Mouse (Mus musculus) ES-E14 (cell line): ENCODE data around the gene Mdga1. TPM values are rescaled to one million over a fixed set of nuclear protein-coding genes. Genes with fewer than 3 reads are reported as not detected.

Experiments
- DNase-seq: peaks from one replicate; pipeline ENCODE4 v3.0.0-alpha.2; 2013; ENCODE audit warnings: low read depth, low spot score
- H3K27ac ChIP-seq: 2 replicates; pipeline ENCODE4 v1.5.1; 2012; ENCODE audit warnings: low read depth, mild to moderate bottlenecking, low read length, moderate library complexity, mixed read lengths; ENCODE audit not compliant: poor library complexity, insufficient read depth, severe bottlenecking
- H3K36me3 ChIP-seq: 2 replicates; pipeline ENCODE4 v1.6.1; 2012; ENCODE audit warnings: mild to moderate bottlenecking, low read length, moderate library complexity, mixed read lengths; ENCODE audit not compliant: control insufficient read depth, poor library complexity, insufficient read depth, severe bottlenecking
- H3K4me1 ChIP-seq, 2 experiments: fragments of 150-350 bp in 1 of 2; sonication (generic) in 1 of 2; 2 replicates each; pipeline ENCODE4 v1.6.1; 2012; ENCODE audit warnings: low read length in 2 of 2, mild to moderate bottlenecking in 1 of 2, mixed read lengths in 1 of 2; ENCODE audit not compliant: control insufficient read depth in 2 of 2, insufficient read depth in 2 of 2, poor library complexity in 1 of 2
- H3K4me3 ChIP-seq, 2 experiments: fragments of 150-350 bp in 1 of 2; sonication (generic) in 1 of 2; 2 replicates each; pipeline ENCODE4 v1.5.1; 2012; ENCODE audit warnings: low read length in 2 of 2, low read depth in 1 of 2, mild to moderate bottlenecking in 1 of 2, mixed read lengths in 1 of 2; ENCODE audit not compliant: insufficient read depth in 1 of 2, poor library complexity in 1 of 2, severe bottlenecking in 1 of 2
- H3K9ac ChIP-seq: 2 replicates; pipeline ENCODE4 v1.6.1; 2012; ENCODE audit warnings: low read depth, mild to moderate bottlenecking, low read length, mixed read lengths; ENCODE audit not compliant: poor library complexity, insufficient read depth, severe bottlenecking
- H3K9me3 ChIP-seq: fragments of 150-350 bp; sonication (generic); 2 replicates; pipeline ENCODE4 v1.6.1; 2012; ENCODE audit warnings: low read depth, mild to moderate bottlenecking, low read length; ENCODE audit not compliant: control insufficient read depth, insufficient read depth
- CHD2 ChIP-seq: IDR thresholded peaks from 2 replicates; pipeline ENCODE4 v1.6.1; 2014; ENCODE audit warnings: mild to moderate bottlenecking, low read depth, low read length, inconsistent platforms
- HCFC1 ChIP-seq: IDR thresholded peaks from 2 replicates; pipeline ENCODE4 v1.6.1; 2012; ENCODE audit warnings: low read length, inconsistent platforms, borderline replicate concordance; ENCODE audit not compliant: insufficient read depth
- MAFK ChIP-seq: IDR thresholded peaks from 2 replicates; pipeline ENCODE4 v1.6.1; 2014; ENCODE audit warnings: mild to moderate bottlenecking, low read depth, low read length, inconsistent platforms; ENCODE audit not compliant: insufficient read depth
- ZC3H11A ChIP-seq: IDR thresholded peaks from 2 replicates; pipeline ENCODE4 v1.6.1; 2012; ENCODE audit warnings: low read depth, mild to moderate bottlenecking, inconsistent platforms, low read length, borderline replicate concordance
- ZNF384 ChIP-seq: IDR thresholded peaks from 2 replicates; pipeline ENCODE4 v1.6.1; 2012; ENCODE audit warnings: low read depth, low read length, inconsistent platforms
- in situ Hi-C, 2 experiments: fragments of 600-800 bp; cut with MboI; formaldehyde crosslinking; loops; one replicate each; pipeline ENCODE4 v1.15.1; 2025; ENCODE audit warnings: low sequenced_read_pairs in 2 of 2, inconsistent platforms in 1 of 2; ENCODE audit not compliant: unreplicated experiment in 2 of 2
- total RNA-seq: library from RNA; depleted of rRNA; stranded (reverse); fragments of 300-350 nt; gene quantifications from 2 replicates; pipeline ENCODE4 v1.2.3, GENCODE M21; 2012; rRNA removed

The Mdga1 gene
- total RNA-seq, 1 experiment = 7.1 TPM

- DNase-seq = no peak
- in situ Hi-C loops = loop anchor here in 1 of 2 experiments (10.0 kb wide), 1 partner anchor 107 kb away; no protein-coding TSS in a partner anchor
- Histone ChIP-seq H3K9ac (no peak overlapping the region), H3K4me3 (no peak overlapping the region), H3K27ac (no peak overlapping the region), H3K4me1 (no peaks in the 10 kb centered on the region; a peak in 1 of 4 replicates), H3K9me3 (no peaks in the 10 kb centered on the region), H3K36me3 (no peaks in the 10 kb centered on the region)
- TF ChIP-seq ZNF384 = no peak
- no peak for TF ChIP-seq HCFC1
- no peak for TF ChIP-seq CHD2
- no peak for TF ChIP-seq ZC3H11A
- TF ChIP-seq MAFK = no peak
These were observed 191.9 kb downstream of the Mdga1 start for GRCm38 (mm10) chr17:29778021-29778420.

Other genes with a start within 250 kb of the Mdga1 start
- gene Zfand3, start 34.6 kb upstream of the Mdga1 start, total RNA-seq = 32.2 and 43.3 TPM in 2 replicates